Mouse (Mus musculus): ENCODE measurements at regions not wholly inside any gene's neighbourhood (a gene's known extent, or its start where the extent isn't known, plus 50 kb on each side); places are given as distances from the start of the nearest gene placed in this dataset.

GRCm38 (mm10) chr5:91729868-91730267 lies 212.5 kb downstream of the Parm1 start:
- TF ChIP-seq POLR2A (IDR thresholded peaks at IDR 0.05; ENCODE audit: insufficient read depth, low read length) (no peak), CTCF (IDR thresholded peaks at IDR 0.05; ENCODE audit: low read depth, low read length) (no peak)

Measured in ES-Bruce4 (cell line).